Mouse (Mus musculus) A20 (cell line): Measurements from ENCODE around the gene Man1c1.

Experiments
- DNase-seq: peaks from one replicate; pipeline ENCODE4 v3.0.0-alpha.2; 2011; ENCODE audit warnings: low read depth, low spot score

Man1c1 gene

GRCm38 (mm10) chr4:134724974-134725373 lies 20.9 kb upstream of the Man1c1 start:
- no peak for DNase-seq

GRCm38 (mm10) chr4:134723251-134723650 lies 19.2 kb upstream of the Man1c1 start:
- DNase-seq = no peak

- no peak for DNase-seq
These were observed 17.0 kb upstream of the Man1c1 start for GRCm38 (mm10) chr4:134721076-134721475.

- no peak for DNase-seq
These were observed 16.3 kb upstream of the Man1c1 start for GRCm38 (mm10) chr4:134720371-134720770.

DNA sequence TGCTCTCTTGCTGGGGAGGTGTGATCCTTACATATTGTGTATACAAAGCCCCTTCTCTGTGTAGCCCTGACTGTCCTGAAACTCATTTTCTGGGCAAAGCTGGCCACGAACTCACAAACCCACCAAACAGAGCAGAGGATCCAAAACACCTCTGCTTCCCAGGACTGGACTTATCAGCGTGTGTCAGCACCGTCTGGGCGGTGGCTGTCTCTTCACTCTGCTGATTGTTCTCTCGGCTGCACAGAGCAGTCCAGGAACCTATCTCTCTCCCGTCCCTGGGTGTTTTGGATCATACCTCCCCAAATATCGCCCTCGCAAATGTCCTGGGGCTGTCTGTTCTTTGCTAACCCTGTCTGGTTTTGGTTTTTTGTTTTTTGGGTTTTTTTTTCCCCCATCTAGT lies 15.4 kb upstream of the Man1c1 start:
- DNase-seq = no peak

- peak; percentile 79 for DNase-seq
These were observed 9.8 kb upstream of the Man1c1 start for GRCm38 (mm10) chr4:134713937-134714336.

DNA sequence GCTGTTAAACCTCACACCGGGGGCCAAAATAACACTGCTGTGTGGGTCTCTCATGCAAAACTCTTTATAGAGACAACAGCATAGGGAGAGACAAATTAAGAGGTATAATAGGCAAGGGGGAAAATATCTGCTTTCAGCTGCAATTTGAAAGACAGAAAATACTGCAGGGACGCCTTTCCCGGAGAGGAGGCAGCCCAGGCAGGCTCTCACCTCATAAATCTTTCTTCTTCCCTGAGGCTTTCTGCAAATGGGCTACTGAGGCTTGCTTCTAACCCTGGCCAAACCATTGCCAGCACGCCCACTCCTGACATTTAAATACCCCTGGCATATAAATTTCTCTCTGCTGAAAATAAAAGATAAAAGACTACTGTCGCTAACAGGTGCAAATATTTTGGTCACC lies 1.2 kb upstream of the Man1c1 start:
- DNase-seq = no peak

- DNase-seq = no peak
These were observed 500 bp upstream of the Man1c1 start for GRCm38 (mm10) chr4:134704590-134704989.

GRCm38 (mm10) chr4:134702981-134703834 lies 882 bp downstream of the Man1c1 start:
- no peak for DNase-seq

DNA sequence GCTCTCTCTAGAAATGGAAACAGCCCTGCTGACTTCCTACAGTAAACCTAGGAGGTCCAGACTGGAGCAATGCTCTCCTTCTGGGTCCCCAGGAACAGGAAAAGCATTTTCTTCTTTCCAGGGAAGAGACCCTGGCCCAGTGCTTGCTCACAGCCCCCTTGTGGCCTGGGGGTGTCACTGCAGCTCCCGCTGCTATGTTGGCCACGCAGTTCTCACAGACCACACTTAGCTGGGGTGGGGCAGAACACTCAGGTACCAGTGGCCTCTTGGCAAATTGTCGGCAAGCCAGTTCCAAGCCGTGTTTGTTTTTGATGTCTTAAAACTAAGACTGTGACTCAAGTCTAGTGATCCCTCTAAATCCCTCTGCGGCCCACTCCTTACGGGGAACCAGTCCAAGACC lies 2.2 kb downstream of the Man1c1 start:
- peak; percentile 36 for DNase-seq

DNA sequence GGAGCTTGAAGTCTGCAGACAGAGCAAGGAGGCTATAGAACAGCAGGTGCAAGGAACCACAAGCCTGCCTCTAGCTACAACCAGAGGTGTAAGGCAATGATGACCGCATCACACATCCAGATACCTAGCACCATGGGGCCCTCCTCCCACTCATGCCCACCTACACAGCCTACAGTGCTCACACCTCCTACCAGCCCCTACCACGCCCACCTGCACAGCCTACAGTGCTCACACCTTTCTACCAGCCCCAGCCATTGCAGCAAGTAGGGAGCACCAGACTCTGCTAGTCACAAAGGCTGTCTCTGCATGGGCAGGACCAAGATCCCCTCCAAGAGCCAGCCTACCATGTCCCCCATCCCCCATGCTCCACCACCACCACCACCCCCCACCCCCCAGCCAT lies 3.2 kb downstream of the Man1c1 start:
- no peak for DNase-seq

DNA sequence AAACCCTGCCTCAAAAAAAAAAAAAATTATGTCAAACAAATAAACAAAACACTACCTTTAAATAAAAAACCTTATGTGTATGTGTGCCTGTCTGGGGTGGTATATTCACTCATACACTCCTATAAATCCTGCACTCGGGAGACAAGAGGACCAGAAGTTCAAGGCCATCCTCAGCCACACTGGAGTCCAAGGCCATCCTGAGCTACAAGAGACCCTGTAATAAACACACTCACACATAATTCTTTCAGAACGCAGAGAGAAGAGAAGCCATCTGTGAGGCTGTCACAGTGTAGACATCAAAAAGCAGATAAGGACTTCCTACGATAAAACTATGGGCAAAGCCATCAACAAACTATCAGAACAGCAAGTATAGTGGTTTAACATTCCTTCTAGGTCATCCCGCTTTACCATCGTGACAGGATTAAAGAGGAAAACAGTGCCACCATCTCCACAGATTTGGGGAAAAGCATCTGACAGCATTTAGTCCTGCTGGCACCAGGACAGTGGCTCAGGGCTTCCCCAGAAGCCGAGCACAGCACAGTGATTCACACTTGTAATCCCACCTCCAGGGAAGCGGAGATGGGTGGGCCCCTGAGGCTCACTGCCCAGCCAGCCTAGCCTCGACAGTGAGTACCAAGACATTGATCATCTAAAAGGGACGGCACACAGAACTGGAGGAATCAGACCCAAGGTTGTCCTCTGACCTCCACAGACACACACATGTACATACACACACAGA lies 10.7 kb downstream of the Man1c1 start:
- DNase-seq = no peak

DNA sequence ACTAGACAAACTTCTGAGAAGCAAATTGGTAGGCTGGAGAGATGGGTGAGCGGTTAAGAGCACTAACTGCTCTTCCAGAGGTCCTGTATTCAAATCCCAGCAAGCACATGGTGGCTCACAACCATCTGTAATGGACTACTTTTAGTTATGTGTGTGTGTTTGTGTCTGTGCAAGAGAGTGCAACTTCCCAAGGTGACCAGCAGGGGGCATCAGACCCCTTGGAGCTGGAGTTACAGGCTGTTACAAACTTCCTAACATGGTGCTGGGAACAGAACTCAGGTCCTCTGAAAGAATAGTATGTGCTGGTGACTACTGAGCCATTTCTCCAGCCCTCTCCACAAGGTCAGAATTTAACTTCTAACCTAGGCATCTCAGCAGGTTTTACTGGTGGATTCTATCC lies 11.7 kb downstream of the Man1c1 start:
- no peak for DNase-seq

- no peak for DNase-seq
These were observed 17.9 kb downstream of the Man1c1 start for GRCm38 (mm10) chr4:134686022-134686661.

DNA sequence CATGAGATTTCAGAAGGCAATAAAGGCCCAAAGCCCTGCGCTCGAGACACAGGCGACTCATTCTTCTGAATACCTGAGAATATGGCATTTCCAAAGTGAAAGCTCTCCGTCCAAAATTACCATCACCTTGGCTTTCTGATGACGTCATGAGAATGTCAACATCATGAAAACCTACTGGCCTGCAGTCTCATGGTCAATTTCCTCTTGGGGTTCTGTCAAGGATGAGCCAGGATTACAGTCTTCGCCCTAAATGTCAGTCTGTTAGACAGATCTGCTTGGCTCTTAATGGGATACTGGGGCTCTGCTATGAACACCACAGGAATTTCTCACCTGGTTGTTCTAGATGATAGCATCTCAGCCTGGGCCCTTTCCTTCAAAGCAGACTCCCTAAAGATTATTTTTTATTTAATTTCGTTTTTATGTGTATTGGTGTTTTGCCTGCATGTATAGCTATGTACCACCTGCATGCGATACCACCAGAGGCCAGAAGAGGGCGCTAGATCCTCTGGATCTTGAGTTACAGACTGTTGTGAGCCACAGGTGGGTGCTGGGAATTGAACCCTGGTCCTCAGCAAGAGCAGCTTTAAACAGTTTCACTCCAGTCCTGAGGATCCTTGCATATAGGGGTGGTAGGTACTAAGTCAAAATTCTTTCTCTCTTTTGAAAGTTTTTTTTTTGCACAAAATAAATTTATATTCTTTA lies 19.3 kb downstream of the Man1c1 start:
- DNase-seq = peak; percentile 13

- no peak for DNase-seq
These were observed 20.2 kb downstream of the Man1c1 start for GRCm38 (mm10) chr4:134683892-134684291.

- DNase-seq = no peak
These were observed 21.1 kb downstream of the Man1c1 start for GRCm38 (mm10) chr4:134683008-134683407.

DNA sequence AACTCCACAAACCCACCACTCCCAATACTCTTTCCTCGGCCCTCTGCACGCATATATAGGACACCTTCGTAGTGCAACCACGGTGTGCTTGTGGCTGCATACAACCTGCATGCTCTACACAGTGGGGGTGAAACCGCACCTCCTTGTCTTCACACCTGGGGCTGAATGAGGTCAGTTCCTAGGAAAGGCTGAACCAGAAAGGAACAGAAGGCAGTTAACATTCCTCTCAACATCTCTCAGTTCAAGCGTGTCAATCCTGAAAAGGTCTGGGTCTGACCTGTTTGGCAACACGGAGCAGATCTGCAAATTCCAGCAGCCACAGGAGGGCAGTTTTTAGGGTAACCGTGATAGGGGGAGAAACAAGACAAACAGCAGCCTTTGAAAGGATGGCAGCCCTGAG lies 21.7 kb downstream of the Man1c1 start:
- DNase-seq = no peak

DNA sequence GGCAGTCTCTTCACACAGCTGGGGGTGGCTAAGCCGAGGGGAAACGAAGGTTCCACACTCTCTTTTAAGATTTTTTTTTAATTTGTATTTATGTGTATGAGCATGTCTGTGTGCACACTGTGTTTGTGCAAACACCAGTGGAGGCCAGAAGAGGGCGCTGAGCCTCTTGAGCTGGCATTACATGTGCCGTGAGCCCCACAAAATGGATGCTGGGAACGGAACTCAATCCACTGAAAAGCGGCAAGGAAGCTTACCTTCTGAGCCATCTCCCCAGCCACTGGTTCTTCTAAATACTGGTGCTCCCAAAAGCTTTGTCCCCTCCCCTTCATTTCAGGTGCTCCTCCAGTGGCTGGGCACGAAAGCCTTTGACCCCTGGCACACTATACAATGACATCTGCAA lies 22.3 kb downstream of the Man1c1 start:
- peak; percentile 13 for DNase-seq

GRCm38 (mm10) chr4:134677556-134678508 lies 26.3 kb downstream of the Man1c1 start:
- DNase-seq = no peak

- DNase-seq = no peak
These were observed 28.3 kb downstream of the Man1c1 start for GRCm38 (mm10) chr4:134675800-134676199.
